Mouse (Mus musculus): ENCODE data around the gene Gm8229.
"Not testable (repeated sequence)": the region's sequence is repeated elsewhere in the genome, so short reads cannot be mapped to it uniquely, and the experiment has no call there.

The Gm8229 gene

DNA sequence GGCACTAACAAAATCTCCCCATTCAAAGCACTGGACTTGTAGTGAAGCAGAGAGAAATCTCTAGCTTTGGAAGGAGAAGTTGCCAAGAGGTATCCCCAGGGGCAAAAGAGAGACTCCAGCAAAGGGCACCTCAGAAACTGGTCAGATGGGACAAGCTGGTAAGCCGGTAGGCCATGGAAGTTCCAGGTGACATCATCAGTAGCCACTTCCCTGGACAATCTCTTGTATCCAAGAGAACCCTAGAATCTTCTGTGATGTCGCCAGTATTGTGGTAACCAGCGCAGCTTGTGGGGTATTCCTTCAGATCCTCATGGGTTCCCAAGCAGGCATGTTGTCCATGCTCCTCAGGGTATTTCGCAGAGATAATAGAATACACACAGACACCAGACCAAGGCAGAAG, at the start of gene Gm8229:
TSS of gene Gm8229 (plus strand) at position 301 of the 400 bp plus-strand sequence.
- DNase-seq: not testable (repeated sequence)

DNA sequence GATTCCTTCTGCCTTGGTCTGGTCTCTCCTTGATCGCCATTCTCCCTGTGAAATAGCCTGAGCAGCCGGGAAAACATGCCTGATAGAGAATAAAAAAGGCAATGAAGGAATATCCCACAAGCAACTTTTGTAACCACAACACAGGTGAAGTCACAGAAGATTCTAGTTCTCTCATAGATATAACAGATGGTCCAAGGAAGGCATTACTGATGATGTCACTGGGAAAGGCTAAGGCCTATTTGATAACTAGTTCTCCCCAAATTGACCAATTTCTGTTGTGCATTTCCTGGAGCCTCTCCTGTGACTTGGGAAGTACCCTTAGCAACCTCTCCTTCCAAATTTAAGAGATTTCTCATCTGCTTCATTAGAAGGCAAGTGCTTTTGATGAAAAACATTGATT, 26.7 kb upstream of the Gm8229 start, which contains the start of gene Gm5930:
TSS of gene Gm5930 (minus strand) at position 101 of the 400 bp plus-strand sequence.
- DNase-seq: not testable (repeated sequence)

DNA sequence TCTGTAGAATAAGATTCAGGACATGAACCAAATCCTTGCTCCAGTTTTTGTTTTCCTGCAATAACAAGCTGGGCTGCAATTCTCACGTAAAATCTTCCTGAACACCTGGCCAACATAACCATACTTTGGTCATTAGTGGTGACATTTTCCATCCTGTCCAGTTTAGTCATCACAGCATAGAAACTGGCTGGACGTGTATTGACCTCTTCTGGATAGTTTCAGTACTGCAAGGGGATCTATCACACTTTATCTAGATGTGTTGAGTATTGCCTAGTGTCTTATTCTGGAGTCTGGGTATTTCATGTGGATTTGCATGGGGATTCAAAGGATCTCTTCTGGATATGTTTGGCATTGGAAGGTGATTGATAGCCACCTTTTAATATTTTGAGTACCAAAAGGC, 3.7 kb upstream of the Gm8229 start:
- DNase-seq: not testable (repeated sequence)

DNA sequence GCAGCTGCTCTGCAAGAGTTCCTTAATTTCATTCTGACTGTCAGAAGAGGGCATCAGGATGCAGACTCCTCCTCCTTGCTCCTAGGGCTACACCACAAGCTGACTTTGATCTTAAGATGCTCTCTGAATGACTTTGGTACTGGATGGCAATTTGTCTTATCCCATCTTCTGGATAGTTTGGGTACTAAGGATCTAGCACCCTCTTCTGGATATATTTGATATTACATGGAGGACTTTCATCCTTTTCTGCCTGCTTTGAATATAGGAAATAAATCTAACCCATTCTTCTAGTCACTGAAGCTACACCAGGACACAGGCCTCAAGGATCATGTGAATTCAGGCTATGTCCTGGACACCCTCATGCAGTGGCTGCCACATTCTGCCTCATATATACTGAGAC, 2.9 kb upstream of the Gm8229 start:
- peak; percentile 3 for DNase-seq

DNA sequence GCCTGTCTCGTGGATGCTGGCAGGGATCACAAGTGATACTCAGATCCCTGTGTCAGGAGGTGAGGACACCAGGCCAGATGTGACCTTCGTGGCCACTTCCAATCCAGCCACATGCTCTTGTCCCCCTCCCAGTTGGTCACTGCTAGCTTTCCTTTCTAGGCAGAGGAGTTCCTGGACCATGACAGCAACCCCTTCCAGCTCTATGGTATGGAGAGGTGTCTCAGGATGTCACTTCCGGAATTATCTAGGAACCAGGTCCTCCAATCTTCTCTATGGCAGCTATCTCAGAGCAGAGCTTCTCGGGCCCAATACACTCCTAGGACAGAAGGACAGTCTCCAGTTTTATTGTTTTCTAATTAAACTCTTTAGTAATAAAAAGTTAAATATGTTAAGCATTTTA, 19.1 kb downstream of the Gm8229 start:
- not testable (repeated sequence) for DNase-seq

DNA sequence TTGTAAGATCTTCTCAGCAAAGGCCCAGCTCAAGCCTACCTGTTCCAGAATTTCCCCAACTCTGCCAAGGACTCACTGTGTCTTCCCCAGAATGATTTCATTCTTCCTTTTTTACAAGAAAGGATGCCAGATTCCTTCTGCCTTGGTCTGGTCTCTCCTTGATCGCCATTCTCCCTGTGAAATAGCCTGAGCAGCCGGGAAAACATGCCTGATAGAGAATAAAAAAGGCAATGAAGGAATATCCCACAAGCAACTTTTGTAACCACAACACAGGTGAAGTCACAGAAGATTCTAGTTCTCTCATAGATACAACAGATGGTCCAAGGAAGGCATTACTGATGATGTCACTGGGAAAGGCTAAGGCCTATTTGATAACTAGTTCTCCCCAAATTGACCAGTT, 45.4 kb downstream of the Gm8229 start, which contains the start of gene Gm3371:
TSS of gene Gm3371 (minus strand) at position 101 of the 400 bp plus-strand sequence.
- not testable (repeated sequence) for DNase-seq

Data from kidney, adult 9 months (tissue).